Mouse (Mus musculus) limb, embryonic 15.5 days (tissue): Measurements from ENCODE around the gene Ran. TPM values are rescaled to one million over a fixed set of nuclear protein-coding genes. Genes with fewer than 3 reads are reported as not detected.
"Not testable (repeated sequence)": the region's sequence is repeated elsewhere in the genome, so short reads cannot be mapped to it uniquely, and the experiment has no call there.

Experiments used
- ATAC-seq: fragments of 200-750 bp; cut with Nextera tagmentation; 2 replicates; pipeline ENCODE4 v1.8.0; 2017; ENCODE audit warnings: low read depth, moderate TSS enrichment; ENCODE audit not compliant: insufficient number of reproducible peaks, low FRiP score, low TSS enrichment
- H3K27ac ChIP-seq: fragments of 300-500 bp; sonication (generic); 2 replicates; pipeline ENCODE4 v1.5.1; 2015; ENCODE audit warnings: moderate library complexity, mild to moderate bottlenecking, inconsistent platforms
- H3K27me3 ChIP-seq: fragments of 300-500 bp; sonication (generic); 2 replicates; pipeline ENCODE4 v1.6.1; 2015; ENCODE audit warnings: inconsistent platforms
- H3K36me3 ChIP-seq: fragments of 300-500 bp; sonication (generic); 2 replicates; pipeline ENCODE4 v1.6.1; 2015; ENCODE audit warnings: inconsistent platforms
- H3K4me1 ChIP-seq: fragments of 300-500 bp; sonication (generic); 2 replicates; pipeline ENCODE4 v1.6.1; 2015; ENCODE audit warnings: inconsistent platforms
- H3K4me2 ChIP-seq: fragments of 300-500 bp; sonication (generic); 2 replicates; pipeline ENCODE4 v1.6.1; 2015; ENCODE audit warnings: mild to moderate bottlenecking, inconsistent platforms
- H3K4me3 ChIP-seq: fragments of 300-500 bp; sonication (generic); 2 replicates; pipeline ENCODE4 v1.5.1; 2015; ENCODE audit warnings: mild to moderate bottlenecking, inconsistent platforms
- H3K9ac ChIP-seq: fragments of 300-500 bp; sonication (generic); 2 replicates; pipeline ENCODE4 v1.6.1; 2015; ENCODE audit warnings: inconsistent platforms
- H3K9me3 ChIP-seq: fragments of 300-500 bp; sonication (generic); 2 replicates; pipeline ENCODE4 v1.6.1; 2016; ENCODE audit warnings: inconsistent platforms
- WGBS: fragments of 180-500 bp; shearing (Covaris S2); methylation state at CpG from one replicate; pipeline ENCODE4 v1.1.7; 2015; 5-methylcytosine and 5-hydroxymethylcytosine counted together
- polyA plus RNA-seq: library from polyadenylated mRNA; unstranded; fragments of >200 nt; fragmentation: Nextera tagmentation; extraction: Ambion mirVana; gene quantifications from 2 replicates; pipeline ENCODE4 v1.2.1, GENCODE M21; 2015

The Ran gene
- polyA plus RNA-seq, result 432 and 441 TPM in 2 replicates

GRCm38 (mm10) chr5:129019497-129020299, at the start of gene Ran:
Gene Ran (plus strand): TSS chr5:129020069.
- H3K36me3 ChIP-seq, result peaks cover 8% of the 10 kb centered on the region
- peak within 1 kb of the TSS; percentile 97 for H3K27ac ChIP-seq
- peak; percentile 90 for ATAC-seq
- H3K9me3 ChIP-seq, result no peaks in the 10 kb centered on the region
- peaks cover 8% of the 10 kb centered on the region for H3K4me1 ChIP-seq
- H3K9ac ChIP-seq, result peak within 1 kb of the TSS; percentile 93
- H3K4me2 ChIP-seq, result peak within 1 kb of the TSS; percentile 59
- H3K4me3 ChIP-seq, result peak within 1 kb of the TSS; percentile 93
- under 1% methylated on average over 92 of the region's 102 CpGs for WGBS
- no peaks in the 10 kb centered on the region for H3K27me3 ChIP-seq

DNA sequence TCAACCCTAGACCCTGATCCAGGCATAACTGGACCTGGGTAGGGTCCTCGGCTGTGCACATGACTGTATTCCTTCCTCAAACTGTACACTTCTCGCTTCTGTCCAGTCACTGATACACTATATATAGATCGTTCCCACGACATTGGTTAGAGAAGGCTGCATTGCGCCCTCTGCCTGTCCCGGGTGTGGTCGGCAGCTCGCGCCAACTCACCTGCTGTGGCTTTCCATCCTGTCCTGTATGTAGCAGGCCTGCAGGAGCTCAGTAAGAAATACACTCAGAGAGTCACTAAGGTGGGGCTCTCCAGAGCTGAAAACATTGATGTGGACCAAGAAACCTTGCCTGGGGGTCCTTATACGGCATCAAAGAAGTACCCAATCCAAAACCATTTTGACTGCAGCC, 49.0 kb upstream of the Ran start:
- Histone ChIP-seq H3K4me2 (0 out of 2 replicates have a peak overlapping the region, but pooled peaks have one; percentile 17), H3K27ac (no peak overlapping the region)

DNA sequence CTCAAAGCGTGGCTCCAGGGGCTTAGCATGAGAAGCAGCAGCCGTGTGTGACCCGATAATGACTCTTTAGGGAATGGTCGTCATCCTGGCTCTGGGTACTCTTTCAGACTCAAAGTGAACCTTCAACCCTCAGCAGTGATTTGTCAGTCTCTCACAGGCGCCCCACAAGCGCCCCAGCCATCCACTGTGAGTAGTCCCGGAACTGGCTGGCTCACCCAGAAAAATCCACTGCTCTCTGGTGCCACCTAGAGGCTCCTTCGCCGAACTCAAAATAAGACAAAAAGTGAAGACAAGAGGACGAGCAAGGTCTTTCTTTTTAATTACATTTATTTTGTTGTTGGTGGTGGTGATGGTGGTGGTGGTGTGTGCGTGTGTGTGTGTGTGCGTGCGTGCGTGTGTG, 48.6 kb upstream of the Ran start:
- no peaks in the 10 kb centered on the region for H3K9me3 ChIP-seq
- ATAC-seq, result no peak
- no peaks in the 10 kb centered on the region for H3K36me3 ChIP-seq
- no peak overlapping the region for H3K27ac ChIP-seq
- no peak overlapping the region for H3K9ac ChIP-seq
- WGBS, result 14% methylated on average over 14 of the region's 14 CpGs
- peak overlapping the region; percentile 12; the same call in 1 of the 2 replicates for H3K4me3 ChIP-seq
- H3K4me2 ChIP-seq, result 0 out of 2 replicates have a peak overlapping the region, but pooled peaks have one; percentile 17
- no peaks in the 10 kb centered on the region for H3K27me3 ChIP-seq
- H3K4me1 ChIP-seq, result no peaks in the 10 kb centered on the region

More for the DNA sequence above, 49.0 kb upstream of the Ran start:
- peak overlapping the region; percentile 12; the same call in 1 of the 2 replicates for H3K4me3 ChIP-seq
- H3K9me3 ChIP-seq, result no peaks in the 10 kb centered on the region
- H3K4me1 ChIP-seq, result no peaks in the 10 kb centered on the region
- 65% methylated on average over 10 of the region's 10 CpGs for WGBS
- no peaks in the 10 kb centered on the region for H3K36me3 ChIP-seq
- H3K9ac ChIP-seq, result no peak overlapping the region
- no peaks in the 10 kb centered on the region for H3K27me3 ChIP-seq
- no peak for ATAC-seq

GRCm38 (mm10) chr5:128976266-128976665, 43.6 kb upstream of the Ran start:
- no peak overlapping the region for H3K27ac ChIP-seq
- no peak overlapping the region for H3K4me2 ChIP-seq
- H3K4me3 ChIP-seq, result no peak overlapping the region
- no peak for ATAC-seq
- H3K9me3 ChIP-seq, result no peaks in the 10 kb centered on the region
- H3K27me3 ChIP-seq, result no peaks in the 10 kb centered on the region
- 28% methylated on average over 4 of the region's 4 CpGs for WGBS
- H3K36me3 ChIP-seq, result no peaks in the 10 kb centered on the region
- no peak overlapping the region for H3K9ac ChIP-seq
- no peaks in the 10 kb centered on the region for H3K4me1 ChIP-seq

DNA sequence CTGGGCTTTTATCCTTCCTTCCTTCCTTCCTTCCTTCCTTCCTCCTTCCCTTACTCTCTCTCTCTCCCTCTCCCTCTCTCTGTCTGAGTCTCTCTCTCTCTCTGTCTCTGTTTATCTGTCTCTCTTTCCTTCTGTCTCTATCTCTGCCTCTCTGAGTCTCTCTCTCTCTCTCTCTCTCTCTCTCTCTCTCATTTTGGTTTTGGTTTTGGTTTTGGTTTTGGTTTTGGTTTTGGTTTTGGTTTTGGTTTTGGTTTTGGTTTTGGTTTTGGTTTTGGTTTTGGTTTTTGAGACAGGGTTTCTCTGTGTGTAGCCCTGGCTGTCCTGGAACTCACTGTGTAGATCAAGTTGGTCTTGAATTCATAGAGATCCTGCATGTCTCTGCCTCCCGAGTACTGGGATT, 42.4 kb upstream of the Ran start:
- not testable (repeated sequence) for H3K4me1 ChIP-seq, H3K27me3 ChIP-seq, H3K4me2 ChIP-seq, H3K9me3 ChIP-seq, H3K9ac ChIP-seq, H3K27ac ChIP-seq, H3K36me3 ChIP-seq, H3K4me3 ChIP-seq, ATAC-seq
- WGBS, result 69% methylated on average over 1 of the region's 1 CpGs

DNA sequence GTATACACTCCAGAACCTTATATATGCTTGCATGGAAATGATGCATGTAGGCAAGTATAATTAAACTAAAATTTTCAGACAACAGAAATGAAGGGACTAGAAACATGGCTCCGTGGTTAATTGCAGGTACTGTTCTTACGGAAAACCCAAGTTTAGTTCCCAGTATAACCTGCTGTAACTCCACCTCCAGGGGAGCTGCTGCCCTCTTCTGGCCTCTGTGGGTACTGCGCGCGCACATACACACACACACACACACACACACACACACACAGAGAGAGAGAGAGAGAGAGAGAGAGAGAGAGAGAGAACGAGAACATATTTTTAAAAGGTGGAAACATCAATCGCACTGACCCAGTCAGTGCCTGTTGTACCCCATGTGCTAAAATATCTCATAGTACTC, 40.9 kb upstream of the Ran start:
- Histone ChIP-seq H3K36me3 (no peaks in the 10 kb centered on the region), H3K9me3 (no peaks in the 10 kb centered on the region), H3K9ac (no peak overlapping the region), H3K4me1 (no peaks in the 10 kb centered on the region), H3K4me2 (no peak overlapping the region), H3K27me3 (no peaks in the 10 kb centered on the region), H3K27ac (no peak overlapping the region), H3K4me3 (no peak overlapping the region)
- ATAC-seq, result no peak
- 98% methylated on average over 7 of the region's 7 CpGs for WGBS

GRCm38 (mm10) chr5:128980857-128981256, 39.0 kb upstream of the Ran start:
- Histone ChIP-seq H3K27me3 (no peaks in the 10 kb centered on the region), H3K36me3 (peaks cover 13% of the 10 kb centered on the region), H3K27ac (no peak overlapping the region), H3K4me1 (no peaks in the 10 kb centered on the region), H3K9me3 (no peaks in the 10 kb centered on the region), H3K9ac (no peak overlapping the region), H3K4me3 (no peak overlapping the region), H3K4me2 (no peak overlapping the region)
- no peak for ATAC-seq
- WGBS, result 70% methylated on average over 7 of the region's 7 CpGs

DNA sequence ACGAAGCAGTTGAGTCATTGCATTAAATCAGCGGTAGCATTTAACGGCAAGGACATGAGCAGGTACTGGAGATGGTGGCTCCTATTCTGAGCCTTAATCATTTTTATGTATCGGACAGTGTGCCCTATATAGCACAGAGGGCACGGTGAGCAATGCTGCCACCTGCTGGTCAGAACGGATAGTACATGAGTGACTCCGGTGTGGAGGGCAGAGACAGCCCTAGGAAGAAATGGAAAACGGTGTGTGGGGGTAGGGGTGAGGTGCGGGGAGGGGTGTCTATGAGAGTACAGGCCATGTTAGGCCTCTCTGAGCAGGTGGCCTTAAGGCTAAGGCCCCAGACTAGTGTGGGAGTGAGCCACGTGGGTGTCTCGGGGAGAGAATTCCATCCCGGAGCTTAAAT, 38.3 kb upstream of the Ran start:
- Histone ChIP-seq H3K36me3 (peaks cover 21% of the 10 kb centered on the region), H3K4me2 (no peak overlapping the region), H3K4me1 (no peaks in the 10 kb centered on the region), H3K9me3 (no peaks in the 10 kb centered on the region), H3K27ac (no peak overlapping the region), H3K9ac (no peak overlapping the region), H3K4me3 (no peak overlapping the region), H3K27me3 (no peaks in the 10 kb centered on the region)
- 25% methylated on average over 12 of the region's 12 CpGs for WGBS
- ATAC-seq, result no peak

DNA sequence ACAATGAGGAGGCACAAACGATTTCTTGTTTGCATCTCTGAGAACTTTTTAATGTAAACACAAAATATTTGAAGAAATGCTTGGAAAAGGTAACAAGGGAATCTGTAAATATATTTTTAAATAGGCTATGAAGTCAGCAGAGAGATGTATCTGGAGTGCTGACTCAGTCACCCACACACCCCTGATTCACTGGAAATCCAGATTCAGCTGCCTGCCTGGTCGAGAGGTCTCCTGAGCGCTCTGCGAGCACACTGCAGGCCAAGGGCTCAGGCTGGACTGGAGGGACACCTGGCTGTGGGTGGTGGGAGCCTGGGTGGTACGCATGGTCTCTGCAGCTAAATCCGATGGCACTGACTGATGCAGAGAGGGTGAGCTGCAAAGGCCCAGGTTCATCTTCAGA, 35.3 kb upstream of the Ran start:
- WGBS, result 83% methylated on average over 6 of the region's 6 CpGs
- Histone ChIP-seq H3K27me3 (no peaks in the 10 kb centered on the region), H3K4me2 (no peak overlapping the region), H3K9me3 (no peaks in the 10 kb centered on the region), H3K27ac (no peak overlapping the region), H3K4me1 (no peaks in the 10 kb centered on the region), H3K36me3 (peaks cover 47% of the 10 kb centered on the region), H3K4me3 (no peak overlapping the region), H3K9ac (no peak overlapping the region)
- ATAC-seq, result no peak

DNA sequence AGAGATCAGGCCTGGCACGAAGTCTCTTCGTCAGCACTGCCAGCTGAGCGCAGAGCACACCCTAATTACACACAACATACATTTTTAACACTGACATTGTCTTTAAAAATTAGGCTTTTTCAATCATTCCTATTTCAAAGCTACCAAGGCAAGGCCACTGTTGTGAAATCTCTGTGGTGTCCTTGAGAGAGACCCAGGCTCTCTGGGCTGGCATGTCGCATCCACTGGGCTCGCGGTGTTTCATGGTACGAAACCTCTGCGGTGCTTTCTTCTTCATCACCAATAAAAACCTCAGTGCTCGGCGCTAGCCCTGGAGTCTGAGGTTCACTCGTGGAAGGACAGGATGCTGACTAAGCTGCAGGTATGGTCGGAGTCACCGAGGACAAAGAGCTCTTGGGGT, 33.9 kb upstream of the Ran start:
- H3K27ac ChIP-seq, result no peak overlapping the region
- H3K27me3 ChIP-seq, result no peaks in the 10 kb centered on the region
- no peak overlapping the region for H3K4me2 ChIP-seq
- H3K9ac ChIP-seq, result no peak overlapping the region
- H3K4me3 ChIP-seq, result no peak overlapping the region
- WGBS, result 90% methylated on average over 13 of the region's 13 CpGs
- no peaks in the 10 kb centered on the region for H3K9me3 ChIP-seq
- peaks cover 58% of the 10 kb centered on the region for H3K36me3 ChIP-seq
- no peaks in the 10 kb centered on the region for H3K4me1 ChIP-seq
- no peak for ATAC-seq

DNA sequence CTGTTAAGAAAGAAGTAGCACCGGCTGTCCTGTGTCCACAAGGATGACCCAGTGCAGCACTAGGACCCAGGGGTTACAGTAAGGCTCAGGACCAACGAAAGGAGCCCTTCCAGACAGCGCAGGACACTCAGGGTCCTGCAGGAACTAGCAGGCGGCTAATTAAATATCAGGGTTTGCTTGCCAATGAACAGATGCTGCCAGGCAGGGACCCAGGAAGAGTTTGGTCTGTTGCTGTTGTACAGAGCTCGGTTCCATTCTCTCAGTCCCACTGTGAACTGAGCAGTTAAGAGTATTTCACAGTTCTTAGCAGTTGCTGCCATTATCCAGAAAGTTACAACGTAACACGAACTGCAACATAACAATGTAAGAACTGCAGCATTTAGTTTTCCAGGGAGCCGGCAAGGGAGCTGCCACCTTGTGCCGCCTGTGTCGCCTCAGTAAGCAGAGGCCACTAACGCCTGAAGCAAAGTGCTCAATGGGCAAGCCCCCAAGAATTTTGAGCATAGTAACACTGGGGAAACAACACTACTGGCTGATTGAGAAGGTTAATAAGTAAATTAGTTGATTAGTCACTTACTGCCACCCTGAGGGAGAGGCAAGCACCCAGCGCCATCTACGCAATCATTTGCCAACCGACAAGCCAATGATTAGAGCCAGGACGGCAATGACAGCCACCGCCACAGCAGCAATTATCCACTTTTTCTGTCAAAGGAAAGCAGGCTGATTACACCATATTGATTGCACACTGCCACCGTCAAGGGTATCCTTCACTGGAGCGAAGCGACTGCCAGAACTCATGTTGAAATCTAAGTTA, 32.5 kb upstream of the Ran start:
- WGBS, result 79% methylated on average over 19 of the region's 19 CpGs
- no peak for ATAC-seq
- H3K4me1 ChIP-seq, result no peaks in the 10 kb centered on the region
- no peak overlapping the region for H3K9ac ChIP-seq
- H3K27ac ChIP-seq, result no peak overlapping the region
- H3K4me3 ChIP-seq, result no peak overlapping the region
- no peaks in the 10 kb centered on the region for H3K27me3 ChIP-seq
- no peaks in the 10 kb centered on the region for H3K9me3 ChIP-seq
- H3K36me3 ChIP-seq, result peaks cover 72% of the 10 kb centered on the region
- no peak overlapping the region for H3K4me2 ChIP-seq
